ENCODE assay signal across 8 mouse cellular contexts in the genomic region with DNA sequence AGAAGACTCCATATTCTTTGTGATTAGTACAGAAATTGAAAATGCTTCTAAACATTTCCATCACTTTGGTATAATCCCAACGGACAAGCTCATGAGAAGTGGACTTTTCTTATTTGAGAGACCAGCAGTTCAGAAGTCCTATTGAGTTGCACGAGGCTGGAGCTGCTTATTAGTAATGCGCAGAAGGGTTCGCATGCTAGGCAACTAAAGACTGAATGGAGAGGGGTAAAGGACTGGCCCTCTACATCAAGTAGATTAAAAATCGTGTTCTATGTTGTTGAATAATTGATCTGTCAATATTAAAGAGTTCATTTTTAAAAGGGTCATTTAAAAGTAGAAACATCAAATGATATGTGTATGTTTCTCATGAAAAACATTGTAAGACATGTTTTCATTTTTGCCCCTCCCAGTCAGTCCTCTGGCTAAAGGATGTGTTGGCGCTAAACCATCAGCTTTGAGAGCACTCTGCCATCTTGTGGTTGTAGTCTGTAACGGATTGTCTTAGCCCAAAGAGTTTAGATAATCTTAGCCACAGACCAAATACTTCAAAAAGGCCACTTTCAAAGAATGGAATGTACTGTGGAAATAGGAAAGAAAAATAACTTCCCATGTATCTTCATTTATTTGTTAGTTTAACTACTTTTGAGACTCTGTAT. TPM values are rescaled to one million over a fixed set of nuclear protein-coding genes. Genes with fewer than 3 reads are reported as not detected.
DNase-seq lines count a peak whose midpoint lies in the region; ATAC-seq and TF ChIP-seq lines count a peak whose summit lies in the region.
"Had no signal": no experiment of that assay in that cellular context is flagged by ENCODE, and none has a peak within 500 bp of the region (broad histone marks: within the 10 kb centered on the region; RNA-seq: fewer than 3 reads in every experiment).

No protein-coding gene starts in this region.

- 49% methylated on average over 7 of the region's 7 CpGs for WGBS in intestine, embryonic 16.5 days
- 42% methylated on average over 7 of the region's 7 CpGs for WGBS in liver, embryonic 13.5 days (ENCODE audit: insufficient replicate concordance)

- TF ChIP-seq RAD21 in CH12.LX (IDR thresholded peaks at IDR 0.05; ENCODE audit: low read depth, low read length), result peak; percentile 92

- TF ChIP-seq CTCF in CH12.LX (conservative IDR thresholded peaks at IDR 0.05 in 1 of 2, IDR thresholded peaks at IDR 0.05 in 1 of 2; ENCODE audit: low read depth in 2 of 2, low read length in 2 of 2), result peak; percentile 45 to 87; a peak in 3 of 4 replicates

- in situ Hi-C loops in CH12.LX (cut with MboI; ENCODE audit: low pct_ligation_motif_present, low pct_unique_long_range_greater_than_20kb, low sequenced_read_pairs), result loop anchor here (25.0 kb wide), 2 partner anchors 945 to 1095 kb away; no protein-coding TSS in a partner anchor

- H3K4me2 ChIP-seq in CH12.LX (ENCODE audit: insufficient read depth, low read depth, poor library complexity, severe bottlenecking), result peak overlapping the region; percentile 88
- peak overlapping the region; percentile 84 for H3K4me2 ChIP-seq in intestine, embryonic 16.5 days (ENCODE audit: low read depth, low read length)
- peak overlapping the region; percentile 80 for H3K4me2 ChIP-seq in liver, embryonic 13.5 days

- no peak for TF ChIP-seq POLR2A in CH12.LX (IDR thresholded peaks at IDR 0.05; ENCODE audit: low read depth, low read length)

- DNase-seq in 416B (ENCODE audit: low read depth), result peak; percentile 82
- peak; percentile 81 for DNase-seq in CH12.LX (ENCODE audit: extremely low read depth)
- DNase-seq in cerebellum, adult 8-10 months, result peak; percentile 27
- DNase-seq in forelimb bud, embryonic 11.5 days (ENCODE audit: low read depth, low spot score), result peak; percentile 58
- peak; percentile 24 for DNase-seq in liver, embryonic 13.5 days
- peak; percentile 23 for DNase-seq in neural tube, embryonic 10.5 days (ENCODE audit: extremely low spot score, low spot score)

- peaks cover 15% of the 10 kb centered on the region for H3K79me2 ChIP-seq in CH12.LX (replicated peaks; ENCODE audit: control insufficient read depth, extremely low read depth, insufficient read depth, poor library complexity, severe bottlenecking)

- peak overlapping the region in 2 of 3 experiments; percentile 85 to 98 for H3K4me3 ChIP-seq in CH12.LX (replicated peaks in 1 of 3; ENCODE audit: low read depth in 2 of 3, low read length in 2 of 3, poor library complexity in 1 of 3)
- H3K4me3 ChIP-seq in intestine, embryonic 16.5 days (ENCODE audit: low read length), result peak overlapping the region; percentile 74
- peak overlapping the region; percentile 85 for H3K4me3 ChIP-seq in liver, embryonic 13.5 days (replicated peaks)

- no peak for TF ChIP-seq EP300 in CH12.LX (IDR thresholded peaks at IDR 0.05; ENCODE audit: low read length)

- H3K4me1 ChIP-seq in CH12.LX (ENCODE audit: control insufficient read depth in 1 of 2, insufficient read depth in 2 of 2), result peaks cover 4 to 17% of the 10 kb centered on the region in 2 experiments; a peak in 3 of 4 replicates
- H3K4me1 ChIP-seq in intestine, embryonic 16.5 days (ENCODE audit: control insufficient read depth, insufficient read depth, low read length), result peaks cover 2% of the 10 kb centered on the region; the same call in 1 of the 2 replicates
- peaks cover 16% of the 10 kb centered on the region for H3K4me1 ChIP-seq in liver, embryonic 13.5 days (replicated peaks)

- peak; percentile 76 for ATAC-seq in intestine, embryonic 16.5 days
- peak; percentile 62 for ATAC-seq in liver, embryonic 13.5 days (ENCODE audit: low read depth)

- dilution Hi-C loops in CH12.LX (cut with MboI; ENCODE audit: extremely low pct_ligation_motif_present, extremely low pct_unique_long_range_greater_than_20kb, low sequenced_read_pairs), result no loop called here

- no peaks in the 10 kb centered on the region for H3K27me3 ChIP-seq in CH12.LX (replicated peaks)
- H3K27me3 ChIP-seq in intestine, embryonic 16.5 days (replicated peaks; ENCODE audit: control insufficient read depth, insufficient read depth, low read length), result no peaks in the 10 kb centered on the region
- 0 out of 2 replicates have a peak, but pooled peaks cover 3% of the 10 kb centered on the region for H3K27me3 ChIP-seq in liver, embryonic 13.5 days

- no peak overlapping the region for H3K27ac ChIP-seq in CH12.LX (ENCODE audit: insufficient read depth, low read depth)
- H3K27ac ChIP-seq in intestine, embryonic 16.5 days (ENCODE audit: low read length), result no peak overlapping the region
- peak overlapping the region; percentile 43 for H3K27ac ChIP-seq in liver, embryonic 13.5 days

- H3K9ac ChIP-seq in CH12.LX (ENCODE audit: insufficient read depth, low read depth), result peak overlapping the region; percentile 79
- peak overlapping the region; percentile 75 for H3K9ac ChIP-seq in intestine, embryonic 16.5 days (ENCODE audit: low read depth, low read length)
- peak overlapping the region; percentile 52 for H3K9ac ChIP-seq in liver, embryonic 13.5 days

- no peaks in the 10 kb centered on the region for H3K9me3 ChIP-seq in CH12.LX (replicated peaks; ENCODE audit: low read length)
- H3K9me3 ChIP-seq in intestine, embryonic 16.5 days (ENCODE audit: control insufficient read depth, low read length), result no peaks in the 10 kb centered on the region
- H3K9me3 ChIP-seq in liver, embryonic 13.5 days (replicated peaks), result no peaks in the 10 kb centered on the region

- peaks cover 5 to 17% of the 10 kb centered on the region in 2 experiments for H3K36me3 ChIP-seq in CH12.LX (replicated peaks in 1 of 2; ENCODE audit: control insufficient read depth in 1 of 2, insufficient read depth in 1 of 2, low read length in 1 of 2)
- no peaks in the 10 kb centered on the region for H3K36me3 ChIP-seq in intestine, embryonic 16.5 days (ENCODE audit: control insufficient read depth, insufficient read depth, low read length)
- peaks cover 3% of the 10 kb centered on the region; the same call in 1 of the 2 replicates for H3K36me3 ChIP-seq in liver, embryonic 13.5 days

TF ChIP-seq in CH12.LX, 34 proteins besides CTCF, POLR2A, EP300 and RAD21:
- TF ChIP-seq MAFK (IDR thresholded peaks at IDR 0.05; ENCODE audit: insufficient replicate concordance, low read length) (no peak), ZMIZ1 (IDR thresholded peaks at IDR 0.05; ENCODE audit: low read depth, low read length) (no peak), MYC (IDR thresholded peaks at IDR 0.05; ENCODE audit: low read depth, low read length) (no peak; the same call in 1 of the 2 replicates), ELF1 (IDR thresholded peaks at IDR 0.05; ENCODE audit: low read depth, low read length) (no peak), E2F4 (IDR thresholded peaks at IDR 0.05; ENCODE audit: insufficient replicate concordance, low read depth, low read length) (peak; percentile 58; the same call in 1 of the 2 replicates), SMC3 (IDR thresholded peaks at IDR 0.05; ENCODE audit: low read depth, low read length) (peak; percentile 86), MEF2A (IDR thresholded peaks at IDR 0.05; ENCODE audit: borderline replicate concordance, low read depth, low read length) (no peak), ETS1 (conservative IDR thresholded peaks at IDR 0.05; ENCODE audit: low read depth, low read length) (no peak), ZC3H11A (IDR thresholded peaks at IDR 0.05; ENCODE audit: low read depth, low read length) (peak; percentile 59), ZKSCAN1 (IDR thresholded peaks at IDR 0.05; ENCODE audit: borderline replicate concordance, low read depth, low read length) (no peak), SIN3A (IDR thresholded peaks at IDR 0.05; ENCODE audit: low read length) (peak; percentile 54; the same call in 1 of the 2 replicates), ZNF384 (IDR thresholded peaks at IDR 0.05; ENCODE audit: low read depth, low read length) (no peak), USF2 (conservative IDR thresholded peaks at IDR 0.05; ENCODE audit: low read depth, low read length) (no peak), KAT2A (IDR thresholded peaks at IDR 0.05; ENCODE audit: insufficient replicate concordance, low read length) (no peak), CHD2 (IDR thresholded peaks at IDR 0.05; ENCODE audit: low read length) (no peak), BHLHE40 (IDR thresholded peaks at IDR 0.05; ENCODE audit: low read depth, low read length) (no peak), MAX (IDR thresholded peaks at IDR 0.05; ENCODE audit: low read length) (no peak), MAZ (IDR thresholded peaks at IDR 0.05; ENCODE audit: low read depth, low read length) (0 out of 2 replicates have a peak, but pooled peaks have one; percentile 48), NELFE (IDR thresholded peaks at IDR 0.05; ENCODE audit: low read depth, low read length) (no peak), IRF4 (IDR thresholded peaks at IDR 0.05; ENCODE audit: low read depth, low read length) (peak; percentile 14; the same call in 1 of the 2 replicates), CHD1 (IDR thresholded peaks at IDR 0.05; ENCODE audit: low read depth, low read length) (no peak)

RNA-seq across cellular contexts. Expression of gene Rpp30, which starts 0.8 kb away (rescaled TPM):
- 32.7 and 42.6 TPM in 2 replicates for total RNA-seq in CH12.LX (2012; rRNA removed)
- 120 and 127 TPM in 2 replicates for total RNA-seq in CH12.LX (2014; rRNA removed)
- polyA plus RNA-seq in CH12.LX (2012; ENCODE audit: insufficient read length, low read depth), result 96.6 and 102 TPM in 2 replicates
- polyA plus RNA-seq in intestine, embryonic 16.5 days (2015; fragmentation: Nextera tagmentation; extraction: Ambion mirVana), result 51.8 and 57.5 TPM in 2 replicates
- 63.4 and 71.9 TPM in 2 replicates for polyA plus RNA-seq in liver, embryonic 13.5 days (2015; fragmentation: Nextera tagmentation; extraction: Ambion mirVana)

RNA-seq across cellular contexts. Expression of gene Htr7, which starts 25.4 kb away (rescaled TPM):
- not detected in 2 replicates for total RNA-seq in CH12.LX (2012; rRNA removed)
- not detected in 2 replicates for total RNA-seq in CH12.LX (2014; rRNA removed)
- not detected in 2 replicates for polyA plus RNA-seq in CH12.LX (2012; ENCODE audit: insufficient read length, low read depth)
- polyA plus RNA-seq in intestine, embryonic 16.5 days (2015; fragmentation: Nextera tagmentation; extraction: Ambion mirVana), result 0.09 TPM in 1 of 2 replicates, not detected in the other
- not detected in 2 replicates for polyA plus RNA-seq in liver, embryonic 13.5 days (2015; fragmentation: Nextera tagmentation; extraction: Ambion mirVana)

RNA-seq across cellular contexts. Expression of gene Ankrd1, which starts 37.2 kb away (rescaled TPM):
- total RNA-seq in CH12.LX (2012; rRNA removed) (not detected in 2 replicates), CH12.LX (2014; rRNA removed) (not detected in 2 replicates)
- not detected in 2 replicates for polyA plus RNA-seq in CH12.LX (2012; ENCODE audit: insufficient read length, low read depth)
- 0.09 and 0.22 TPM in 2 replicates for polyA plus RNA-seq in intestine, embryonic 16.5 days (2015; fragmentation: Nextera tagmentation; extraction: Ambion mirVana)
- 0.37 and 0.95 TPM in 2 replicates for polyA plus RNA-seq in liver, embryonic 13.5 days (2015; fragmentation: Nextera tagmentation; extraction: Ambion mirVana)
- polyA plus RNA-seq: testis, adult 2 months had no signal

Comparison
In these comparisons a context has a peak if more than half of its experiments do, and no peak if none do; other contexts are left out.
1. DNase-seq: peak in every context shown above with its lines; median percentile 82 in 416B; 81 in CH12.LX; 58 in forelimb bud, embryonic 11.5 days; 27 in cerebellum, adult 8-10 months; 24 in liver, embryonic 13.5 days; 23 in neural tube, embryonic 10.5 days.